Mouse (Mus musculus) midbrain, postnatal 0 days (tissue): ENCODE measurements around the gene Lrit3. TPM values are rescaled to one million over a fixed set of nuclear protein-coding genes. Genes with fewer than 3 reads are reported as not detected.

Source experiments
- ATAC-seq: fragments of 200-750 bp; cut with Nextera tagmentation; 2 replicates; pipeline ENCODE4 v1.8.0; 2017; ENCODE audit warnings: moderate number of reproducible peaks, mild to moderate bottlenecking, moderate TSS enrichment, moderate library complexity; ENCODE audit not compliant: low FRiP score
- DNase-seq: peaks from one replicate; pipeline ENCODE4 v3.0.0-alpha.2; 2015; ENCODE audit warnings: low spot score
- H3K27ac ChIP-seq: fragments of 300-500 bp; sonication (generic); 2 replicates; pipeline ENCODE4 v1.5.1; 2014; ENCODE audit warnings: low read depth, mild to moderate bottlenecking, low read length, mixed read lengths
- H3K27me3 ChIP-seq: fragments of 300-500 bp; sonication (generic); 2 replicates; pipeline ENCODE4 v1.6.1; 2014; ENCODE audit warnings: low read length, control low read depth, mixed read lengths; ENCODE audit not compliant: insufficient read depth
- H3K36me3 ChIP-seq: fragments of 300-500 bp; sonication (generic); 2 replicates; pipeline ENCODE4 v1.6.1; 2014; ENCODE audit warnings: low read length, control low read depth, mixed read lengths; ENCODE audit not compliant: insufficient read depth
- H3K4me1 ChIP-seq: fragments of 300-500 bp; sonication (generic); 2 replicates; pipeline ENCODE4 v1.6.1; 2014; ENCODE audit warnings: mild to moderate bottlenecking, control low read depth, antibody characterized with exemption, low read length, mixed read lengths; ENCODE audit not compliant: insufficient read depth
- H3K4me2 ChIP-seq: fragments of 300-500 bp; sonication (generic); 2 replicates; pipeline ENCODE4 v1.6.1; 2014; ENCODE audit warnings: low read depth, mild to moderate bottlenecking, low read length, mixed read lengths; ENCODE audit not compliant: poor library complexity, severe bottlenecking
- H3K4me3 ChIP-seq: fragments of 300-500 bp; sonication (generic); 2 replicates; pipeline ENCODE4 v1.5.1; 2014; ENCODE audit warnings: low read depth, mild to moderate bottlenecking, low read length, moderate library complexity
- H3K9ac ChIP-seq: fragments of 300-500 bp; sonication (generic); replicated peaks from 2 replicates; pipeline ENCODE4 v1.6.1; 2014; ENCODE audit warnings: mild to moderate bottlenecking, low read length, moderate library complexity, mixed read lengths; ENCODE audit not compliant: poor library complexity, severe bottlenecking
- H3K9me3 ChIP-seq: fragments of 300-500 bp; sonication (generic); 2 replicates; pipeline ENCODE4 v1.6.1; 2016; ENCODE audit warnings: low read length, control low read depth
- CTCF ChIP-seq: IDR thresholded peaks from 2 replicates; pipeline ENCODE4 v1.5.1; 2016; ENCODE audit warnings: antibody characterized with exemption, mild to moderate bottlenecking
- WGBS: fragments of 180-500 bp; shearing (Covaris S2); extraction: QIAGEN DNeasy Blood & Tissue Kit; methylation state at CpG from one replicate; pipeline ENCODE4 v1.1.7; 2014; 5-methylcytosine and 5-hydroxymethylcytosine counted together
- polyA plus RNA-seq: library from polyadenylated mRNA; unstranded; fragments of >200 nt; fragmentation: Nextera tagmentation; extraction: Ambion mirVana; gene quantifications from 2 replicates; pipeline ENCODE4 v1.2.1, GENCODE M21; 2015
- total RNA-seq: library from RNA; depleted of rRNA; stranded (reverse); fragments of >200 nt; gene quantifications from 2 replicates; pipeline ENCODE4 v1.2.3, GENCODE M21; 2014

Lrit3 gene
- total and polyA plus RNA-seq, 2 experiments from 2014 or later: not detected

DNA sequence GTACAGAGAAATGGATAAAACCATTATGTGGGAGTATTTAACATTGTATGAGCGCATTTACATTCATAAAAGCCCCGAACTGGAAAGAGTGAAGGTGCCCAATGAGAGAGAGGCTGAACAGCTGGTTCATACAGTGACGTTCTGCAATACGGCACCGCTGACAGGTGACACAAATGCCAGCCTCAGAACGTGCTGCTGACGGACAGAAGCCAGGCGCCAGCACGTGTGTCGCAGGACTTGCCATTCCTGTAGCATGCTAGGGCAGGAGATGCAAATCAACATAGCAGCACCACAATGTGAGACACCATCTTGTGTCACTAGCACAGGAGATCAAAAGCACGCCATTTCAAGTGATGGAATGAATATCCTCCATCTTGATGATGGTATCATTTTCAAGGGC, 5.3 kb downstream of the Lrit3 start:
- Histone ChIP-seq H3K36me3 (no peaks in the 10 kb centered on the region), H3K9ac (no peak overlapping the region), H3K4me3 (no peak overlapping the region), H3K4me2 (no peak overlapping the region), H3K27ac (no peak overlapping the region), H3K27me3 (no peaks in the 10 kb centered on the region), H3K9me3 (no peaks in the 10 kb centered on the region), H3K4me1 (no peaks in the 10 kb centered on the region)
- whole genome bisulfite sequencing: 83% methylated on average over 11 of the region's 11 CpGs
- DNase-seq (no peak), ATAC-seq (no peak; the same call in 1 of the 2 replicates)
- TF ChIP-seq CTCF: no peak

DNA sequence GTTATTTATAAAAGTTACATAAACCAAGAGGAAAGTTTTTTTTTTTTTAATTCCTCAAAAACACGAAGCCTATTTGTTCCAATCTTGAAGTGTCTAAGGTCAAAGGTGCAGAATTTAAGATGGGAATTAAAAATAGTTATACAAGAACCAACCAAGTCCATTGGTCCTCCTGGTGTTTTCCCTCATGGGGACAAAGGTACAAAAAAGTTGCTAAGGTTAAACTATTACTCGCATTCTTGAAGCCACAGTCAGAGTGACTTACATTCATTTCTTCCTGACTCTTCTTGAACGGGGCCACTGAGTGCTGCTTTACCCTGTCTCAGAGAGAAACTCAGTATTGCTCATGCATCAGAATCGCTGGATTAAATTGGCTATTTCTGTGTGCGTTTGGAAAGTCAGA, 6.5 kb downstream of the Lrit3 start:
- Histone ChIP-seq H3K9me3 (no peaks in the 10 kb centered on the region), H3K9ac (no peak overlapping the region), H3K4me1 (no peaks in the 10 kb centered on the region), H3K36me3 (no peaks in the 10 kb centered on the region), H3K27me3 (no peaks in the 10 kb centered on the region), H3K4me2 (no peak overlapping the region), H3K27ac (no peak overlapping the region), H3K4me3 (no peak overlapping the region)
- TF ChIP-seq CTCF: no peak
- WGBS: 80% methylated on average over 5 of the region's 5 CpGs
- no peak for DNase-seq
- no peak for ATAC-seq

DNA sequence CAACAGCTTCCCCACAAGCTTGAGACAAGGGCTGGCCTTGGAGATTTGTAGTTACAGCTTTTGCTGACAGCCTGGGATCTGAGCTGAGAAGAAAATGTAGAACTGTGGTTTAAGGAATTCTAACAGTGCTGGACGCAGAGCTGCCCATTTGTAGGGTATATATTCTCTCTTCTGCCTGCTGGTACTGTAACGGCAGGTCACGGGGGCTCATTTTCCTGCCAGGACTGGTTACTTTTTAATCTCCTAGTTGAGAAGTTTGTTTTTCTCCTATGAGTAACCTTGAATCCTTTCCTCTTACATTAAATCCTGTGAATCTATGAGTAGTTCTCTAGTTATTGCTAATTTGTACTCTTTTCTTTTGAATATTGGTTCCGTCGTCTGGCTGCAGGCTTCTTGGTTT, 10.0 kb downstream of the Lrit3 start:
- ATAC-seq: no peak
- Histone ChIP-seq H3K36me3 (no peaks in the 10 kb centered on the region), H3K27ac (no peak overlapping the region), H3K4me1 (no peaks in the 10 kb centered on the region), H3K4me3 (no peak overlapping the region), H3K27me3 (no peaks in the 10 kb centered on the region), H3K9me3 (no peaks in the 10 kb centered on the region), H3K9ac (no peak overlapping the region), H3K4me2 (no peak overlapping the region)
- DNase-seq: no peak
- WGBS: 93% methylated on average over 5 of the region's 5 CpGs
- no peak for TF ChIP-seq CTCF

DNA sequence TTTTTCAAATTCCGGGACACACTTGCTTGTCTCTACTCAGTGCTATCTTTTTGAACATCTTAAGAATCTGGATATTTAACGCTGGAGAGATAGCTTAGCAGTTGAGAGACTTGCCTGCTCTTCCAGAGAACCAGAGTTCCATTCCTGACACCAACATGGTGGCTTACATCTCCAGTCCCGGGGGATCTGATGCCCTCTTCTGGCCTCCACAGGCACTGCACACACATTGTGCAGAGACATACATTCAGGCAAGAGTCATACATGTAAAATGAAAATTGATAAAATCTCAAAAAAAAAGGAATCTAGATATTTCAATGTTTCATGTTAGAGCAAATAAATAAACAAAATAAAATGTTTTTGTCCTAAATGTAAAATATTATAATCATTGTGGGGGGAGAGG, 21.1 kb downstream of the Lrit3 start:
- Histone ChIP-seq H3K9me3 (no peaks in the 10 kb centered on the region), H3K4me1 (no peaks in the 10 kb centered on the region), H3K36me3 (no peaks in the 10 kb centered on the region), H3K27ac (no peak overlapping the region), H3K9ac (no peak overlapping the region), H3K27me3 (no peaks in the 10 kb centered on the region), H3K4me3 (no peak overlapping the region), H3K4me2 (no peak overlapping the region)
- no peak for TF ChIP-seq CTCF
- ATAC-seq (no peak), DNase-seq (no peak)
- WGBS: 95% methylated on average over 3 of the region's 3 CpGs

DNA sequence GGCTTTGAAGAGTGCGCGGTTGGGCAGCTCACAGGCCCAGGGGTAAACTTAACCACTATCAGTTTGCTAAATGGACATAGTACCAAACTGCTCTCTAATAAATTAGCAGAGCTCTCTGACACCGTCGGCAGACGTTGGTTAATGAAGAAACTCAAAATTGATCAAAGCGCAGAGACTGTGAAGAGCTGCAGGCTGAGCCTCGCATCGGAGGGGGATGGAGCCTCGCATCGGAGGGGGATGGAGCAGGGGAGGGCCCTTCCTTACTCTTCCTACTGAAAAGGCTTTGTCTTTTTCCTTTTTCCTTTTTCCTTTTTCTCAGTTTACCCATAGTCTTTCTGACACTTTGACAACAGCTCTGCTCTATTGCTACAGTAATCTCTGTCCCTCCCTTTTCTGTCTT, 22.4 kb downstream of the Lrit3 start:
- no peak overlapping the region for H3K9ac ChIP-seq
- H3K27ac ChIP-seq: no peak overlapping the region
- TF ChIP-seq CTCF: no peak
- H3K9me3 ChIP-seq: no peaks in the 10 kb centered on the region
- DNase-seq (no peak), ATAC-seq (no peak)
- no peaks in the 10 kb centered on the region for H3K36me3 ChIP-seq
- 17% methylated on average over 10 of the region's 10 CpGs for WGBS
- H3K4me2 ChIP-seq: no peak overlapping the region
- no peaks in the 10 kb centered on the region for H3K4me1 ChIP-seq
- H3K27me3 ChIP-seq: no peaks in the 10 kb centered on the region
- H3K4me3 ChIP-seq: no peak overlapping the region

DNA sequence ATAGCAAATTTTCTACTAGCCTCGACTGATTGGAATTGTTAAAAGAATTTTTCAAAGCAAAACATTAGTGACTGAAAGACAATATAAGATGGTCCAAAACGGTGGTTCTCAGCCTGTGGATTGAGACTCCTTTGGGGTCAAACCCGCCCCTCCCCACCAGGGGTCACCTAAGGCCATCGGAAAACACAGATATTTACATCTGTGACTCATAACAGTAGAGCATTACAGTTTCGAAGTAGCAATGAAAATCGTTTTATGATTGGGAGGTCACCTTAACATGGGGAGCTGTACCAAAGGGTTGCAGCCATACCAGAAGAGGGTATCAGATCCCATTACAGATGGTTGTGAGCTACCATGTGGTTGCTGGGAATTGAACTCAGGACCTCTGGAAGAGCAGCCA, 32.6 kb downstream of the Lrit3 start:
- Histone ChIP-seq H3K4me2 (no peak overlapping the region), H3K27me3 (no peaks in the 10 kb centered on the region), H3K9ac (no peak overlapping the region), H3K9me3 (no peaks in the 10 kb centered on the region), H3K4me3 (no peak overlapping the region), H3K27ac (no peak overlapping the region), H3K36me3 (no peaks in the 10 kb centered on the region), H3K4me1 (no peaks in the 10 kb centered on the region)
- ATAC-seq (no peak), DNase-seq (no peak)
- no peak for TF ChIP-seq CTCF
- 88% methylated on average over 6 of the region's 6 CpGs for WGBS
